Mouse (Mus musculus): ENCODE results near the gene Epn1.

Gene Epn1

GRCm38 (mm10) chr7:5098769-5099168, 18.7 kb downstream of the Epn1 start:
- no peak for DNase-seq

- DNase-seq = no peak
Measured at GRCm38 (mm10) chr7:5099796-5100195, 19.8 kb downstream of the Epn1 start.

GRCm38 (mm10) chr7:5101066-5101663, 21.1 kb downstream of the Epn1 start:
- DNase-seq = no peak

- DNase-seq = no peak
Measured at GRCm38 (mm10) chr7:5102564-5102963, 22.5 kb downstream of the Epn1 start.

- DNase-seq = no peak
Measured at GRCm38 (mm10) chr7:5108272-5108671, 28.2 kb downstream of the Epn1 start.

GRCm38 (mm10) chr7:5109301-5109700, 29.3 kb downstream of the Epn1 start:
- DNase-seq = no peak

GRCm38 (mm10) chr7:5112701-5113100, 32.7 kb downstream of the Epn1 start:
- DNase-seq = no peak

- DNase-seq = no peak
Measured at GRCm38 (mm10) chr7:5116850-5117249, 36.8 kb downstream of the Epn1 start, which contains the start of gene Rfpl4. Gene Rfpl4 (minus strand): TSS chr7:5116950.

GRCm38 (mm10) chr7:5125078-5125477, 45.0 kb downstream of the Epn1 start:
- DNase-seq = no peak

- DNase-seq = peak; percentile 80
Measured at GRCm38 (mm10) chr7:5125549-5126406, 45.7 kb downstream of the Epn1 start, which contains the start of gene Rasl2-9. Gene Rasl2-9 (minus strand): TSS chr7:5125950.
